Mouse (Mus musculus) v-Abl transformed pro-B cells (cell line): Measurements from ENCODE around the gene Exoc2.

Source experiments
- in situ Hi-C, 2 experiments: fragments of 400-800 bp; cut with MboI; formaldehyde crosslinking; loops; one replicate each; pipeline ENCODE4 v1.15.1; 2025; ENCODE audit not compliant: unreplicated experiment in 2 of 2

Exoc2 gene

GRCm38 (mm10) chr13:30836342-30836741 is 137.6 kb downstream of the Exoc2 start:
- in situ Hi-C loops = loop anchor here in 1 of 2 experiments (10.0 kb wide), 1 partner anchor 72 kb away; no protein-coding TSS in a partner anchor

- in situ Hi-C loops = loop anchor here in 1 of 2 experiments (10.0 kb wide), 1 partner anchor 70 kb away; no protein-coding TSS in a partner anchor
Observed at GRCm38 (mm10) chr13:30834859-30835258, 139.0 kb downstream of the Exoc2 start.

- in situ Hi-C loops = loop anchor here in 1 of 2 experiments (10.0 kb wide), 1 partner anchor 70 kb away; no protein-coding TSS in a partner anchor
Observed at GRCm38 (mm10) chr13:30834349-30834748, 139.5 kb downstream of the Exoc2 start.

- in situ Hi-C loops = loop anchor here in 1 of 2 experiments (10.0 kb wide), 1 partner anchor 69 kb away; no protein-coding TSS in a partner anchor
Observed at GRCm38 (mm10) chr13:30833476-30834149, 140.3 kb downstream of the Exoc2 start.

- in situ Hi-C loops = loop anchor here in 1 of 2 experiments (10.0 kb wide), 1 partner anchor 67 kb away; no protein-coding TSS in a partner anchor
Observed at GRCm38 (mm10) chr13:30831369-30831768, 142.5 kb downstream of the Exoc2 start.

- in situ Hi-C loops = no loop called here
Observed at GRCm38 (mm10) chr13:30826511-30826910, 147.4 kb downstream of the Exoc2 start.

GRCm38 (mm10) chr13:30824903-30825302 is 149.0 kb downstream of the Exoc2 start:
- in situ Hi-C loops = no loop called here

- in situ Hi-C loops = no loop called here
Observed at GRCm38 (mm10) chr13:30820555-30820954, 153.3 kb downstream of the Exoc2 start.

GRCm38 (mm10) chr13:30819891-30820290 is 154.0 kb downstream of the Exoc2 start:
- in situ Hi-C loops = no loop called here

- in situ Hi-C loops = no loop called here
Observed at GRCm38 (mm10) chr13:30817436-30817835, 156.5 kb downstream of the Exoc2 start.

- in situ Hi-C loops = no loop called here
Observed at GRCm38 (mm10) chr13:30814256-30814655, 159.6 kb downstream of the Exoc2 start.

GRCm38 (mm10) chr13:30813464-30813863 is 160.4 kb downstream of the Exoc2 start:
- in situ Hi-C loops = no loop called here

GRCm38 (mm10) chr13:30809240-30809639 is 164.7 kb downstream of the Exoc2 start:
- in situ Hi-C loops = no loop called here

- in situ Hi-C loops = no loop called here
Observed at GRCm38 (mm10) chr13:30802336-30802955, 171.4 kb downstream of the Exoc2 start.

- in situ Hi-C loops = no loop called here
Observed at GRCm38 (mm10) chr13:30801886-30802285, 172.0 kb downstream of the Exoc2 start.

GRCm38 (mm10) chr13:30795960-30796359 is 177.9 kb downstream of the Exoc2 start:
- in situ Hi-C loops = no loop called here

GRCm38 (mm10) chr13:30793616-30794015 is 180.3 kb downstream of the Exoc2 start:
- in situ Hi-C loops = no loop called here

- in situ Hi-C loops = no loop called here
Observed at GRCm38 (mm10) chr13:30793196-30793595, 180.7 kb downstream of the Exoc2 start.

- in situ Hi-C loops = no loop called here
Observed at GRCm38 (mm10) chr13:30792741-30793140, 181.2 kb downstream of the Exoc2 start.

- in situ Hi-C loops = no loop called here
Observed at GRCm38 (mm10) chr13:30792308-30792707, 181.6 kb downstream of the Exoc2 start.

- in situ Hi-C loops = no loop called here
Observed at GRCm38 (mm10) chr13:30790016-30790415, 183.9 kb downstream of the Exoc2 start.

GRCm38 (mm10) chr13:30788421-30788820 is 185.5 kb downstream of the Exoc2 start:
- in situ Hi-C loops = no loop called here
